Mouse (Mus musculus): ENCODE results near the gene 1700008O03Rik.

DNA sequence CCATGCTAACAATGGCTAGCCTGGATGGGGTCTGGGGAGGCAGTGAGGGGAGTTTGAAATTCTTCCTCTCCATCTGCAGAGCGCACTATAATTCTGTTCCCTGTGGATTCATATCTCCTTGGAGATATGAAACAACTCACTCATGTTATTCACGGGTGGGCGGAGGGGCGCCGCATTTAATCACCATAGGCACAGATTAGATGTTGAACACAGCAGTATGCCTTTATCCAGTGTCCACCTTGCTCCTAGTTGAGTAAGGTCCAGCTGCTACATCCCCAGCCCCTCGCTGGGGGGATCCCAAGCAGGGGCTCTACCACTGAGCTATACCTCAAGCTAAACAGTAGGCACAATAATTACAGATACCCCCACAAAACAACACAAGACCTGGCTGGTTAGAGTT lies 30.2 kb downstream of the 1700008O03Rik start:
- TF ChIP-seq POLR2A (IDR thresholded peaks at IDR 0.05; ENCODE audit: insufficient read depth, low read depth, low read length) (no peak), CTCF (IDR thresholded peaks at IDR 0.05) (no peak)
